Mouse (Mus musculus) embryonic facial prominence, embryonic 14.5 days (tissue): ENCODE measurements at regions not wholly inside any gene's neighbourhood (a gene's known extent, or its start where the extent isn't known, plus 50 kb on each side); places are given as distances from the start of the nearest gene placed in this dataset.
A peak's percentile ranks its signal among the peaks of the same experiment; 100 is the strongest.

Source experiments
- ATAC-seq: fragments of 200-750 bp; cut with Nextera tagmentation; 2 replicates; pipeline ENCODE4 v1.8.0; 2017; ENCODE audit warnings: low read depth, moderate number of reproducible peaks, moderate TSS enrichment
- DNase-seq: peaks from one replicate; pipeline ENCODE4 v3.0.0-alpha.2; 2015; ENCODE audit warnings: low spot score
- H3K27ac ChIP-seq: fragments of 300-500 bp; sonication (generic); replicated peaks from 2 replicates; pipeline ENCODE4 v1.5.1; 2014; ENCODE audit warnings: low read depth, mild to moderate bottlenecking, low read length, moderate library complexity
- H3K27me3 ChIP-seq: fragments of 300-500 bp; sonication (generic); replicated peaks from 2 replicates; pipeline ENCODE4 v1.6.1; 2014; ENCODE audit warnings: low read length; ENCODE audit not compliant: control insufficient read depth, insufficient read depth
- H3K36me3 ChIP-seq: fragments of 300-500 bp; sonication (generic); 2 replicates; pipeline ENCODE4 v1.6.1; 2014; ENCODE audit warnings: low read length, mixed read lengths; ENCODE audit not compliant: control insufficient read depth, insufficient read depth
- H3K4me1 ChIP-seq: fragments of 300-500 bp; sonication (generic); 2 replicates; pipeline ENCODE4 v1.6.1; 2014; ENCODE audit warnings: antibody characterized with exemption, low read length; ENCODE audit not compliant: control insufficient read depth, insufficient read depth
- H3K4me2 ChIP-seq: fragments of 300-500 bp; sonication (generic); 2 replicates; pipeline ENCODE4 v1.6.1; 2014; ENCODE audit warnings: low read depth, mild to moderate bottlenecking, low read length, moderate library complexity, mixed read lengths
- H3K4me3 ChIP-seq: fragments of 300-500 bp; sonication (generic); 2 replicates; pipeline ENCODE4 v1.5.1; 2014; ENCODE audit warnings: low read depth, mild to moderate bottlenecking, low read length
- H3K9ac ChIP-seq: fragments of 300-500 bp; sonication (generic); 2 replicates; pipeline ENCODE4 v1.6.1; 2014; ENCODE audit warnings: low read depth, mild to moderate bottlenecking, low read length, moderate library complexity, mixed read lengths
- H3K9me3 ChIP-seq: fragments of 300-500 bp; sonication (generic); 2 replicates; pipeline ENCODE4 v1.6.1; 2016; ENCODE audit warnings: low read length; ENCODE audit not compliant: control insufficient read depth
- WGBS: fragments of 180-500 bp; shearing (Covaris S2); extraction: QIAGEN DNeasy Blood & Tissue Kit; methylation state at CpG from one replicate; pipeline ENCODE4 v1.1.7; 2014; 5-methylcytosine and 5-hydroxymethylcytosine counted together

DNA sequence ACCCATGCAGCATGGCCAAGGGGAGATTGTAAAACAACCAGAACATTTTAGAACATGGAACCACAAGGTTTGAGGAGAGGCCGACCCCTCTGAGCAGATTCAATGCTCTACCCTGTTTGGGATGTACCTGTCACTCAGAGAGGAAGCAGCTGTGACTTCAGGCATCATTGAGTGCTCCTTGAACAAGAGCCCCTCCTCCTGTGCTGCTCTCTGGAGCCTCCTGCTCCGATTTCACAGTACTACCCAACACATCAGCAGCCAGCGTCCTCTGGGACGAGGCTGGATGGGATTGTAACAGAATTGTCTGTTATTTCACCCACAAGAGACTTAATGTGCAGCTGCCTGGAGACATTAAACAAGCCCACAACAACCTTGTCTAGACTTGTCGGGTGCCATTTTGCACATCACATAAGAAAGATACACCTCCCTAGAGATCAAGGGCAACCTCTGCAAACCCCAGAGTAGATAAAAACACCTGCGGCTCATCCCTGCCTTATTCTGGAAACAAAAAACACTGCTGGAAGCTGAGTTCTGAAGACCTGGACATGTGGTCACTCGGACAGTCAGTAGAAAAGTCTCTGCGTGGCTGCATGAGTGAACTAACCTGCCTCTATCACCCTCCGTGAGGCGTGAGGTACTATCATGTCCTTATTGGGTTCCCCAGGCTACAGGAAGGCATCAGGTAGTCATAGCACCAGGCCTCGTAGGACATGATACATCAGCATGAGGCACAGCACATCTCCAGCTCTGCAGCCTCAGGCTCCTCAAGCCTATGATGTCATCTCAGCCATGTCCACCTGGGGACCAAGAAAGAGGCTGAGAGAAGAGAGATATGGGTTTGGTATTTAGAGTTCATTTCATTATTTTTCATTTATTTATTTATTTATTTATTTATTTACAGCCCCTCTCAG lies 140.4 kb upstream of the Nsun2 start:
- WGBS = 70% methylated on average over 11 of the region's 11 CpGs
- DNase-seq = peak; percentile 45
- Histone ChIP-seq H3K36me3 (no peaks in the 10 kb centered on the region), H3K4me3 (no peak overlapping the region), H3K9me3 (no peaks in the 10 kb centered on the region), H3K27me3 (no peaks in the 10 kb centered on the region), H3K4me1 (no peaks in the 10 kb centered on the region), H3K27ac (no peak overlapping the region), H3K9ac (no peak overlapping the region), H3K4me2 (no peak overlapping the region)
- ATAC-seq = peak; percentile 81; the same call in 1 of the 2 replicates

DNA sequence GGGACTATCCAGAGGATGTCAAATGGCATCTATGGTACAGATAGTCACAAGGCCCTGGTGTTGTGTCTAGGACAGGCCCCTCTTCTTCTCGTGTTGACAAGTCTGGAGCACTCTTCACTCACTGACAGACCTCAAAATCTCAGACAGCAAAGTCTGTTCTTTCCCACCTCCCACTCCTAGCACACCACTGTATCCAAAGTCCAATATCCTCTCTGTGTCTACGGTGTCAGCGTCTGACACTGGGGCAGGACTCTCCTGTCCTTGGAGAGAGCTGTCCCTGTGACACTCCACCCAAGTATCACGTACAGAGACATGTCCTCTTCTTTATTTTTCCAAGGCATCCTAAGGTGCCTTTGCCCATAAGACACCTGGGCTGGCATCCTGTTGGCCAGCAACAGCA lies 139.0 kb upstream of the Nsun2 start:
- no peak overlapping the region for H3K27ac ChIP-seq
- H3K4me2 ChIP-seq = no peak overlapping the region
- H3K9me3 ChIP-seq = no peaks in the 10 kb centered on the region
- no peak overlapping the region for H3K4me3 ChIP-seq
- H3K27me3 ChIP-seq = no peaks in the 10 kb centered on the region
- 81% methylated on average over 4 of the region's 4 CpGs for WGBS
- H3K36me3 ChIP-seq = no peaks in the 10 kb centered on the region
- no peak for ATAC-seq
- H3K4me1 ChIP-seq = no peaks in the 10 kb centered on the region
- no peak for DNase-seq
- H3K9ac ChIP-seq = no peak overlapping the region

GRCm38 (mm10) chr13:69410359-69410758 lies 123.2 kb upstream of the Nsun2 start:
- WGBS = 85% methylated on average over 1 of the region's 1 CpGs
- no peak for DNase-seq
- no peak overlapping the region for H3K4me2 ChIP-seq

DNA sequence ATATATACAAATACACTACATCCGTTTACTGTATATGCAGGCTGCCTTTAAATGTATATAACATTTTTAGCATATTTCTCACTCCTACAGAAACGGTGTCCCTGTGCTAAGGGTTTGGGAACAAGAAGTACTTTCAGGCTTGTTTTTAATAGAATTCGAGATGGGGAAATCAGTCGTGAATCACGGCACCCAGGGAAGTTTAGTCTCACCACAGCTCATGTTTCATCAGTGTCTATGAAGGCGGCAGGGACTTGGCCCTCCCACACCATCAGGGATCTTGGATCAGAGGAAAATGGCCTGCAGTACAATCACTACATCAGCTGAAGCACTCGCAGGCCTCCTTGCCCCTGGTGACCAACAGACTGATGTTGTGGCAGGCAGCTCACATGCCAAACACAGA lies 118.7 kb upstream of the Nsun2 start:
- Histone ChIP-seq H3K9me3 (0 out of 2 replicates have a peak, but pooled peaks cover 4% of the 10 kb centered on the region), H3K27me3 (no peaks in the 10 kb centered on the region), H3K9ac (no peak overlapping the region), H3K4me2 (no peak overlapping the region), H3K27ac (no peak overlapping the region), H3K36me3 (no peaks in the 10 kb centered on the region), H3K4me3 (no peak overlapping the region), H3K4me1 (no peaks in the 10 kb centered on the region)
- ATAC-seq (no peak), DNase-seq (no peak)
- 67% methylated on average over 7 of the region's 7 CpGs for WGBS

More at GRCm38 (mm10) chr13:69410359-69410758, 123.2 kb upstream of the Nsun2 start:
- no peaks in the 10 kb centered on the region for H3K36me3 ChIP-seq
- H3K27me3 ChIP-seq = no peaks in the 10 kb centered on the region
- H3K9me3 ChIP-seq = 0 out of 2 replicates have a peak, but pooled peaks cover 4% of the 10 kb centered on the region
- H3K9ac ChIP-seq = no peak overlapping the region
- no peak overlapping the region for H3K27ac ChIP-seq
- no peaks in the 10 kb centered on the region for H3K4me1 ChIP-seq
- no peak overlapping the region for H3K4me3 ChIP-seq
- no peak for ATAC-seq

DNA sequence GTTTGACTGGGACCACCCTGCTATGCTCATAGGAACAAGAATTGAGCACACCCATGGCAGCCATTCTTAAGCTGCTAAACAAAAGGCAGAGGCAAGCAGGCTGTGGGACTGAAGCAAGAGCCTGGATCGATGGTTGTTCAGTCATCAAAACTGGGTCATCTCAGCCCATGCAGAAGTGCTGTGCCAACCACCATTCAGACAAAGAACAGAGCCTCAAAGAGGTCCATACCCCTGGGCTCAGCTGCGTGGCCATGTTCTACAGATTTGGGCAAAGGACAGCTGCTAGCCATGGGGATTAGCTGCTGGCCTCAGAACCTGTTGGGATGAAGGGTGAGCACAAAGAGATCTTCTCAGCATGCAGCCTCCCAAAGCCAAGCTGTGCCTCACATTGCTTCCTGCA lies 116.8 kb upstream of the Nsun2 start:
- no peaks in the 10 kb centered on the region for H3K9me3 ChIP-seq
- H3K36me3 ChIP-seq = no peaks in the 10 kb centered on the region
- DNase-seq = no peak
- no peak overlapping the region for H3K27ac ChIP-seq
- H3K4me2 ChIP-seq = no peak overlapping the region
- H3K4me3 ChIP-seq = no peak overlapping the region
- WGBS = 71% methylated on average over 2 of the region's 2 CpGs
- ATAC-seq = no peak
- H3K4me1 ChIP-seq = no peaks in the 10 kb centered on the region
- no peaks in the 10 kb centered on the region for H3K27me3 ChIP-seq
- no peak overlapping the region for H3K9ac ChIP-seq

- Histone ChIP-seq H3K9me3 (no peaks in the 10 kb centered on the region), H3K27me3 (no peaks in the 10 kb centered on the region), H3K4me1 (no peaks in the 10 kb centered on the region), H3K9ac (no peak overlapping the region), H3K27ac (no peak overlapping the region), H3K36me3 (no peaks in the 10 kb centered on the region), H3K4me2 (no peak overlapping the region), H3K4me3 (no peak overlapping the region)
- WGBS = 80% methylated on average over 14 of the region's 14 CpGs
- DNase-seq (no peak), ATAC-seq (no peak)
These were observed 115.6 kb upstream of the Nsun2 start for GRCm38 (mm10) chr13:69417855-69418478.

DNA sequence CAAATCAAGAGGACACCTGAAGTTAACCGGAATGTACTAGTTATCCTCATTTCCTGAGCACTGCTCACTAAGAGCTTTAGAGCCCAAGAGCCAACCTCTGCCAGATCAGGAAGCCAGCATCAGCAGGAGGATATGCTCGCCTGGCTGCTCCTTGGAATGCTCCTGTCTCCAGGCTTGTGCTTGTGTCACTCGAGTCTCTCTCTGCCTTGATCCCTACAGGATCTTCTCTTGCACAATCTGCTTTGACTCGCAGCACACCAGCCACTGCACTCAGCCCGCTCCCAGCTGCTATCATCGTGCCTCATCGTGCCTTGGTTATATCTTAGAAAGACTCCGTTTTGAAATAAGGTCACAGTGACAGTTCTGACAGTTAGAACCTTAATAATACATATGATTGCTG lies 113.4 kb upstream of the Nsun2 start:
- Histone ChIP-seq H3K27ac (no peak overlapping the region), H3K4me2 (no peak overlapping the region), H3K4me1 (no peaks in the 10 kb centered on the region), H3K9ac (no peak overlapping the region), H3K4me3 (no peak overlapping the region), H3K36me3 (no peaks in the 10 kb centered on the region), H3K9me3 (no peaks in the 10 kb centered on the region), H3K27me3 (no peaks in the 10 kb centered on the region)
- WGBS = 90% methylated on average over 8 of the region's 8 CpGs
- ATAC-seq (no peak), DNase-seq (no peak)

GRCm38 (mm10) chr13:69421966-69422365 lies 111.6 kb upstream of the Nsun2 start:
- no peaks in the 10 kb centered on the region for H3K4me1 ChIP-seq
- H3K36me3 ChIP-seq = no peaks in the 10 kb centered on the region
- no peak overlapping the region for H3K27ac ChIP-seq
- no peak overlapping the region for H3K4me3 ChIP-seq
- DNase-seq (no peak), ATAC-seq (no peak)
- H3K27me3 ChIP-seq = no peaks in the 10 kb centered on the region
- no peak overlapping the region for H3K4me2 ChIP-seq
- no peaks in the 10 kb centered on the region for H3K9me3 ChIP-seq
- H3K9ac ChIP-seq = no peak overlapping the region
